Mouse (Mus musculus): ENCODE results near the gene Hoxb3.

DNA sequence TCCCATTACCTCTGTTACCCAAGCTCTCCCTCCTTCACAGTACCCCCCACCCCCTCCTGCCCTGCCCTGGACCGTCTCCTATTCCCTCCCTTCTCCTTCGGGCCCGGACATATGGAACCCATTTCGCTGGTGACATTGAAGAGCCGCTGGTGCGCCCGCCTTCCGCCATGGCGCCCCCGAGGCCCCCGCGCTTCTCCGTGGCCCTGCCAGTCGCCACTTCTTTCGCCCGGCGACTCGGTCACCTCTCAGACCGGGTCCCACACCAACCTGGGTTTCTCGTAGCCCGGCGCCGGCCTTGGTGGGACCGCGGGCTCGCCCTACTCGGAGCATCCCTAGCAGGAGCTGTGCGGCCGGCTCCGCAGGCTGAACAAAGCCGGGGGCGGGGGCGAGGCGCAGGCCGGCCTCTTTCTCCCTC lies 9.5 kb downstream of the Hoxb3 start:
- TF ChIP-seq CTCF (IDR thresholded peaks at IDR 0.05; ENCODE audit: control insufficient read depth, insufficient read depth, insufficient replicate concordance, low read depth, low read length) (no peak), POLR2A (IDR thresholded peaks at IDR 0.05; ENCODE audit: control insufficient read depth, low read depth, low read length) (no peak)
